Mouse (Mus musculus) left cerebral cortex, adult 11 months (tissue): Measurements from ENCODE around the gene Apoa2.
A peak's percentile ranks its signal among the peaks of the same experiment; 100 is the strongest.
"Not testable (repeated sequence)": the region's sequence is repeated elsewhere in the genome, so short reads cannot be mapped to it uniquely, and the experiment has no call there.

Experiments used
- DNase-seq: peaks from one replicate; pipeline ENCODE4 v3.0.0; 2022; ENCODE audit warnings: low spot score

Gene Apoa2

GRCm38 (mm10) chr1:171237438-171237837, 12.6 kb downstream of the Apoa2 start:
- no peak for DNase-seq

GRCm38 (mm10) chr1:171238463-171238862, 13.6 kb downstream of the Apoa2 start:
- DNase-seq, result no peak

DNA sequence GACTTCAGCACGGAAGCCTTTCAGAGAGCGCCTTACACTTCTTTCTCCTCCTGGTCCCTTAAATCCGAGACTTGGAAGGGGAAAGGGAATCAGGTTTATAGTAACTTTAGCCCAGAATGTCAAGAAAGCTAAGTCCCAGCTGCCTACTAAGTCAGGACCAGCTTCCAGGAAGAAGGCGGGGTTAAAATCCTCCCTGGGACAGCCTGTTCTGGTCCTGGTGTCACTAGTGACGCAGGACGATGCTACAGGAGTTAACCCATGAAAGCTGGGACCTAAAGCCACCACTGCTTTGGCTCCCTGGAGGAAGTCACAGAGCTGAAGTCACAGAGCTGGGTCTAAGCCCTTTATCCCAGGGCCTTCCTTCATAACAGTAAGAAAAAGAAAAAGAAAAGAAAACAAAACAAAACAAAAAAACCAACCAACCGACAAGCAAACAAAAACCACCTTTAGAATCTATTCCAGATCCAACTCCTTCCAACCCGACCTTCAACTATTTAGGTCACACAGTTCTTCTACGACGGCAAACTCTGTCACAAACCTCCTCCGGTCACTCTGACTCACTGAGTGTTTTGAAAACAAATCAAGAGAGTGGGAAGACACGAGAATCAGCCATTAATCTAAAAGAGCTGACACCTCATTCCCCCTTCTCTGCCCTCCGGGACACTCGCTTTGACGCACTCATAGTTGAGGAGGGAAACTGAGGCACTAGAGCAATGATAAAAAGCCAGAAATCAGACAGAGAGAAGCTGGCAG, 15.3 kb downstream of the Apoa2 start:
- DNase-seq, result no peak

DNA sequence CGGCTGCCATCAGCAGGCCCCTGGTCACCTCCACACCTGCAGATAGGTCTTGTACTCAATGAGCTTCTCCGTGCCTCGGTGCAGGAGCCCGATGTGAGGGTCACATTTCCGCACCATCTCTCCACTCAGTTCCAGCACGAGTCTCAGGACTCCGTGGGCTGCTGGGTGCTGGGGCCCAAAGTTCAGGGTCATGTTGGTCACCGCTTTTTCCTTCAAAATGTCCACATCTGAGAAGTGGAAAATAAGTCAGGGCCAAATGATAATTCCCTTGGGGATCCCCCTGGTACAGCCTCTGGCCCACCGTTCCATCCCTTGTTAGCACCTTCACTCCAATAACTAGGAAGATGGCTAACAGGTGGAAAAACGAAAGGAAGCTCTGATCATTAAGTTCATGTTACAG, 16.1 kb downstream of the Apoa2 start:
- DNase-seq, result no peak

DNA sequence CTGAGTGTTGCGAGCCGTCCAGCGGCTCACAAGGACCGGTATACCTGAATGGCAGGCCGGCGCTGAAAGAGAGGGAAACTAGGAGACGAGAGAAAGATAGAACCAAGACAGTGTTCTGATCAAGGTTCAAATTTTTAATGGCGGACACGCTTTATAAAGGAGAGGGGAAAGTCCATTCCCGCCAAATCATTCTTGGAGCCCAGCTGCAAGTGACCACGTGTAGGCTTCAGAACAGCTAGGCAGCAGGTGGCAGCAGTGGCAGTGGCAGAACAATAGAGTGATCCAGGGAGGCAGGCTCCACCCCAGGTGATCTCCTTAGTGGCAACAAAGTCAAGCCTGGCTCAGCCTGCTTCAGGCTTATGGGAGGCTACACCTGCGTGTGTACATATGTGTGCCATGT, 17.1 kb downstream of the Apoa2 start:
- DNase-seq, result not testable (repeated sequence)

DNA sequence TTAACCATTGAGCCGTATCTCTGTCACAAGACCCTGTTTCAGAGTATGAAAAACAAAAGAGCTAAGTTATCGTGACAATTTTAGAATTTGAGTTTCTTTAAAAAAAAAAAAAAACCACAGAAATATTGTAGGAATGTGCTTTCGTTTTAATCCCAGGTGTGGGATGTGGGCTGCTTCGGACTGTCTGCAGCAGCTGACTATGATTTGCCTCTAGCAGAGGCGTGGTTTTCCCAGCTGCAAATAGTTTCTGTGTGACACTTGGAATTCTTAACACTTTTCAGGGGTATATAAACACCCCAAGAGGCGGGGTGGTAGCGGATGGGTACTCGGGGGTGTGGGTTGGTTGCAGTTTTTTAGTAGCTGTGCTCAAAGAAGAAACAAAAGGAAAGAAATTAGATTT, 20.5 kb downstream of the Apoa2 start:
- DNase-seq, result no peak

DNA sequence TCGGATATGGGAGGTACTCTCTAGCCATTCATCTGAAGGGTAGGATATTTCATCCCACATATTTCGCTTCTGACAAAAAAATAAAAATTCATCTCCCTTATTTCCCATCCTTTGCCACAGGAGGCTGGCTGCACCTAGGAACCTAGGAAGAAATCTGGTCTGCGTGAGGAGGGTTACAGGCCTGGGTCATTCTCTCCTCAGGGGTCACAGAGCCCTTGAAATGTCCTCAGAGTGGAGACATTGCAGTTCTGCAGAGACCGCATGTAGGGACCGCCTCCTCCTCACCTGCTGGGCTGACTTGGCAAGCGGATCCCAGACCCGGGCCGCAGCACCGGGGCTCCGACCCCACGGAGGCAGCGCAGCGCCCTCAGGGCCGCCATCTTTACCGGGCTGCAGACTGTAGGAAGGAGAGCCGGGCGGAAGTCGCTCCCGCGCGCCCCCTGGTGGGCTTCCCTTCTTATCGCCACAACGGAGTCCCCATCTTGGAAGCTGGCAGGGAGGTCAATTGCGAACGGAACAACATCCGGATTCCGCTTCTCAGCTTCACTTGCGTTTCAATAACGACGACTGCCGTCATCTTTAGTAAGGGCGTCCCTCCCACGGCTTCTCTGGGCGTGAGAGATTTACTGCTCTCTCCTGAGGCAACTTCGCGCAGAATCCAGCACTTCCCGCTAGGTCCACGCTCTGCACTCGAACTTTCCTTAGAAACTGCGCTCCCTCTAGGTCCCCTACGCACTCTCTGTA, 22.0 kb downstream of the Apoa2 start:
- peak; percentile 97 for DNase-seq

DNA sequence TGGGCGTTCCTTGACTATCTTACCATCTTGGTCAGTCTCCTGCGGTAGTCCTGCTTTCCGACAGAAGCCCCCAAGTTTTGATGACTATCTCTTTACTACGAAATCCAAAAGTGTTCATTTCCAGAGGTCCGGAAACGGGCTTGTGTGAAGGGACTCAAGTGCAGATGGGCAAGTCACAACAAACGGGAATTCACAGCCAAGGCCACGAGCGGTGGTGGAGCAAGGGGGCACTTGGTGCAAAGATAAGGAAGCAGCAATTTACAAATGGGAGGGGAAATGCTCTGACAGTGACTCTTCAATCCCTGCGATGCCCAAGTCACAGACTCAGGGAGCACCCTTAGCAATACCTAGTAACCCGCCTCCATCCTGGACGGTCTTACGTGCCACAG, 22.6 kb downstream of the Apoa2 start:
- no peak for DNase-seq

GRCm38 (mm10) chr1:171247916-171248315, 23.1 kb downstream of the Apoa2 start:
- DNase-seq, result no peak

- DNase-seq, result no peak
Observed at GRCm38 (mm10) chr1:171248386-171249226, 23.8 kb downstream of the Apoa2 start.

- no peak for DNase-seq
Observed at GRCm38 (mm10) chr1:171249913-171250600, 25.2 kb downstream of the Apoa2 start, which contains the start of gene Adamts4. Adamts4 (plus strand) TSS chr1:171250421.

DNA sequence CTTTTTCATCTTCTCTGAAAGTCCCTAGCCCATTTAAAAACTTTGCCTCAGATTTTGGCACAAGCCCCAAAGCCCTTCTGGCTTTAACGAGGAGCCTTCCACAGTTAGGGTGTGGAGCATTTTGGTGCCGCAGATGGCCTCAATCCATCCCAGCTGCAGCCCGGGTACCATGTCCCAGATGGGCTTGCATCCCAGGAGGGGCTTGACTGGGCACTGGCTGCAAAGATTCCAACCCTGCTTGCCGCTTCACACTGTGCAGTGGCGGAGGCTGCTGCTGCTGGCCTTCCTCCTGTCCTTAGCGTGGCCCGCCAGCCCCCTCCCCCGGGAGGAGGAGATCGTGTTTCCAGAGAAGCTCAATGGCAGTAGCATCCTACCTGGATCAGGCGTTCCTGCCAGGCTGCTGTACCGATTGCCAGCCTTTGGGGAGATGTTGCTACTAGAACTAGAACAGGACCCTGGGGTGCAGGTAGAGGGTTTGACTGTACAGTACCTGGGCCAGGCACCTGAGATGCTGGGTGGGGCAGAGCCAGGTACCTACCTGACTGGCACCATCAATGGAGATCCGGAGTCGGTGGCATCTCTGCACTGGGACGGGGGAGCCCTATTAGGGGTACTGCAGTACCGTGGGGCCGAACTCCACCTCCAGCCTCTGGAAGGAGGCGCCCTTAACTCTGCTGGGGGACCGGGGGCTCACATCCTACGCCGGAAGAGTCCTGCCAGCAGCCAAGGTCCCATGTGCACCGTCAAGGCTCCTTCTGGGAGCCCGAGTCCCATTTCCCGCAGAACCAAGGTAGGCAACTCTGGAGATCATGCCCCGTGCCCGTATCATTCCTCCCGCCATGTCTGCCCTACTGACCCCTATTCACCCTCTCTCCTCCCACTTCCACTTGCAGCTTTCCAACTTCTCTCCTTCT, 26.1 kb downstream of the Apoa2 start, which contains the start of gene Ndufs2:
TSS of gene Ndufs2 (minus strand) at position 709 of the 914 bp plus-strand sequence.
- no peak for DNase-seq

- no peak for DNase-seq
Observed at GRCm38 (mm10) chr1:171251594-171252324, 26.9 kb downstream of the Apoa2 start.

DNA sequence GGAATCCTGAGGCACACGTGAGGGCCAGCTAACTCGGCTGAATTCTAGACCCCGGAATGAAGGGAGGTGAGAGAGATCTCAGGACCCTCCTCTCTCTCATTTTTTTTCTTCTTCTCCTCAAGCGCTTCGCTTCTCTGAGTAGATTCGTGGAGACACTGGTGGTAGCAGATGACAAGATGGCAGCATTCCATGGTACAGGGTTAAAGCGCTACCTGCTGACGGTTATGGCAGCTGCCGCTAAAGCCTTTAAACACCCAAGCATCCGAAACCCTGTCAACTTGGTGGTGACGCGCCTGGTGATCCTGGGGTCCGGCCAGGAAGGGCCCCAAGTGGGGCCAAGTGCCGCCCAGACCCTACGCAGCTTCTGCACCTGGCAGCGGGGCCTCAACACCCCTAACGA, 27.6 kb downstream of the Apoa2 start:
- DNase-seq, result no peak

GRCm38 (mm10) chr1:171256095-171256818, 31.4 kb downstream of the Apoa2 start:
- no peak for DNase-seq

GRCm38 (mm10) chr1:171256937-171257548, 32.2 kb downstream of the Apoa2 start:
- no peak for DNase-seq

DNA sequence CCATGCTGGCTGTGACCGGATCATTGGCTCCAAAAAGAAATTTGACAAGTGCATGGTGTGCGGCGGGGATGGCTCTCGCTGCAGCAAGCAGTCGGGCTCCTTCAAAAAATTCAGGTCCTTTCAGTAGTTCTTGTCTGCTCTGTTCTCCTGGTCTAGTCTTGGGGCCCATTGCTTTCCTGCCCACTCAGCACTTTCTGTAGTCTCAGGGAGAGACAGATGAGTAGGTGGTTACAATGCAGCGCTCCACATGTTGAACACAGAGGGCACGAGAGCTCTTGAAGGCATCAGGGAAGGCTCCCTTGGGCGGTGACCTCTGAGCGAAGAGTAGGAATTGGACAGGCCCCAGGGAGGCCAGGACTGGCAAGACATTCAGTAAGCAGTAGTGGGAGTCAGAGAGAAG, 32.9 kb downstream of the Apoa2 start:
- DNase-seq, result no peak

GRCm38 (mm10) chr1:171258921-171259320, 34.1 kb downstream of the Apoa2 start:
- DNase-seq, result no peak

GRCm38 (mm10) chr1:171260316-171260715, 35.5 kb downstream of the Apoa2 start:
- no peak for DNase-seq
